Mouse (Mus musculus) common myeloid progenitor, adult 5-6 weeks (primary cell): ENCODE measurements at regions not wholly inside any gene's neighbourhood (a gene's known extent, or its start where the extent isn't known, plus 50 kb on each side); places are given as distances from the start of the nearest gene placed in this dataset.

ENCODE experiments used
- ATAC-seq: replicated peaks from 2 replicates; pipeline ENCODE4 v1.8.0; 2016; ENCODE audit warnings: low read depth, mild to moderate bottlenecking, moderate TSS enrichment, inconsistent platforms; ENCODE audit not compliant: poor library complexity, severe bottlenecking

GRCm38 (mm10) chr6:67123071-67123470 lies 85.8 kb upstream of the Gadd45a start:
- ATAC-seq = no peak

GRCm38 (mm10) chr6:67116306-67116705 lies 79.0 kb upstream of the Gadd45a start:
- ATAC-seq = no peak

- ATAC-seq = no peak
Measured at GRCm38 (mm10) chr6:67115505-67116303, 78.4 kb upstream of the Gadd45a start.

- ATAC-seq = no peak
Measured at GRCm38 (mm10) chr6:67114753-67115152, 77.5 kb upstream of the Gadd45a start.

GRCm38 (mm10) chr6:67113686-67114278 lies 76.5 kb upstream of the Gadd45a start:
- ATAC-seq = peak; percentile 45; the same call in 1 of the 2 replicates

- no peak for ATAC-seq
Measured at GRCm38 (mm10) chr6:67113261-67113660, 76.0 kb upstream of the Gadd45a start.

- no peak for ATAC-seq
Measured at GRCm38 (mm10) chr6:67112311-67112710, 75.1 kb upstream of the Gadd45a start.

GRCm38 (mm10) chr6:67111581-67111980 lies 74.3 kb upstream of the Gadd45a start:
- no peak for ATAC-seq

GRCm38 (mm10) chr6:67110391-67110790 lies 73.1 kb upstream of the Gadd45a start:
- no peak for ATAC-seq

- no peak for ATAC-seq
Measured at GRCm38 (mm10) chr6:67109774-67110173, 72.5 kb upstream of the Gadd45a start.

GRCm38 (mm10) chr6:67107517-67107916 lies 70.3 kb upstream of the Gadd45a start:
- ATAC-seq = no peak

GRCm38 (mm10) chr6:67106493-67106892 lies 69.2 kb upstream of the Gadd45a start:
- ATAC-seq = no peak

GRCm38 (mm10) chr6:67105386-67105785 lies 68.1 kb upstream of the Gadd45a start:
- no peak for ATAC-seq

- no peak for ATAC-seq
Measured at GRCm38 (mm10) chr6:67104205-67104604, 66.9 kb upstream of the Gadd45a start.

GRCm38 (mm10) chr6:67102541-67103134 lies 65.4 kb upstream of the Gadd45a start:
- ATAC-seq = peak; percentile 49

- ATAC-seq = peak; percentile 86
Measured at GRCm38 (mm10) chr6:67102014-67102413, 64.8 kb upstream of the Gadd45a start.

GRCm38 (mm10) chr6:67094426-67094825 lies 57.2 kb upstream of the Gadd45a start:
- no peak for ATAC-seq

GRCm38 (mm10) chr6:67093128-67093527 lies 55.9 kb upstream of the Gadd45a start:
- no peak for ATAC-seq

- no peak for ATAC-seq
Measured at GRCm38 (mm10) chr6:67090150-67090549, 52.9 kb upstream of the Gadd45a start.

- ATAC-seq = no peak
Measured at GRCm38 (mm10) chr6:67089530-67090140, 52.4 kb upstream of the Gadd45a start.
